Mouse (Mus musculus): ENCODE results near the gene Uqcc3.

Gene Uqcc3

DNA sequence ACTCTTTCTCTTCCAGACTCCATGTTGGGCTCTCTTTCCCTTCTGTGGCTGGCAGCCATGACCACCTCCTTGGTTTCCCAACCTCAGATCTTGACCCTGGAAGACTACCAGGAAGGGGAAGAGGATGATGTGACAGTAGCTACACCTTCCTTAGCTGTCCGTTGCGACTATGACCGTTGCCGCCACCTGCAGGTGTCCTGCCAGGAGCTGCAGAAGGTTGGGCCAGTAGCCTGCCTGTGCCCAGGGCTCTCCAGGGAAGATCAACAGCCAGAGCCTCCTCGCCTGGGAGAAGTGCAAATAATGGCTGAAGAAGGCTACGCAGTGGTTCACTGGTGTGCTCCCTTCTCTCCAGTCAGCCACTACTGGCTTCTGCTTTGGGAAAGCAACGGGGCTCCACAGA lies 29.1 kb downstream of the Uqcc3 start:
- CTCF ChIA-PET: no interaction called here

DNA sequence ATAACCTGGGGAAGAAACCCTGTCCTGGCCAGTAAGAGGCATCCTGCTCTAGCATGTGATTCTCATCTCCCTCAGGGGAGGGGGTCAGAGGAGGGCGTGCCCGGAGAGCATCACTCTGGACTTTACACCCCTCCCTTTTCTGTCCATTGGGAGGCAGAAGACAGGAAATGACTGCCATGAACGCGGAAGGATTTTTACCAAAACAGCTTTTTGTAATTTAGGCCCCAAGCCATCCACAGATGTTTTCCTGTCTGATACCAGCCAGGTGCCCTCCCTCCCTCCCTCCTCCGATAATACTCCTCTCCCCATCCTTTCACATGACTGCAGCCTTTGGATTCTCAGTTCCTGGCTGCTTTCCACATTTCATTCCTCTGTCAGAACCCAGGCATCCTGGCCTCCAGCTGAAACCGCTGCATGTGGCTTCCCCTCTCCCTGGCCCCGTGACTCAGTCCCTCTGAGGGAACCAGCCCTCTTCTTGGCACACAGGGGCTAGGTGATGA lies 30.3 kb downstream of the Uqcc3 start, which contains the start of gene Lrrn4cl:
TSS of gene Lrrn4cl (plus strand) at position 367 of the 500 bp plus-strand sequence.
- CTCF ChIA-PET: interaction anchor here (0.6 kb wide), 1 partner anchor 1101 kb away, joined by 5 read pairs; no protein-coding TSS in a partner anchor

DNA sequence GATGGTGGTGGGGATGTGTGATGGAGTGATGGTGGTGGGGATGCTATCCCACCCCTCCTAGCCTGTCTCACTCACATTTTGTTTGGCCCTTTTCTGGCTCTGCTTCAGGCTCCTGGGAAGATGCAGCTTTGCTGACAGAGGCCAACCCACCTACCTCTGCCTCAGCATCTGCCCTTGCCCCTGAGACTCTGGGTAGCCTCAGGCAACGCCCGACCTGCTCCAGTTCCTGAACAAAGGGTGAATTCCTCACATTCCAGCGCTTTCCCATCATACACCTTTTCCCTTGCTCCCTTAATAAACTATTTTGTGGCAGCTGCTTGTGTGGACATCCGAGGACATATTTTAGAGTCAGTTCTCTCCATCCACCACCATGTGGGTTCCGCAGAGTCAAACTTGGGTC lies 32.4 kb downstream of the Uqcc3 start:
- CTCF ChIA-PET: no interaction called here

- CTCF ChIA-PET: interaction anchor here (0.5 to 0.6 kb wide), 3 partner anchors 66 to 118 kb away, joined by 3 to 5 read pairs (median 3); no protein-coding TSS in a partner anchor
Observed at GRCm38 (mm10) chr19:8844371-8845129, 36.2 kb downstream of the Uqcc3 start.

- CTCF ChIA-PET: no interaction called here
Observed at GRCm38 (mm10) chr19:8842961-8843360, 37.8 kb downstream of the Uqcc3 start.

- CTCF ChIA-PET: interaction anchor here (0.5 kb wide), 1 partner anchor 155 kb away, joined by 4 read pairs; no protein-coding TSS in a partner anchor
Observed at GRCm38 (mm10) chr19:8841012-8841411, 39.7 kb downstream of the Uqcc3 start.

DNA sequence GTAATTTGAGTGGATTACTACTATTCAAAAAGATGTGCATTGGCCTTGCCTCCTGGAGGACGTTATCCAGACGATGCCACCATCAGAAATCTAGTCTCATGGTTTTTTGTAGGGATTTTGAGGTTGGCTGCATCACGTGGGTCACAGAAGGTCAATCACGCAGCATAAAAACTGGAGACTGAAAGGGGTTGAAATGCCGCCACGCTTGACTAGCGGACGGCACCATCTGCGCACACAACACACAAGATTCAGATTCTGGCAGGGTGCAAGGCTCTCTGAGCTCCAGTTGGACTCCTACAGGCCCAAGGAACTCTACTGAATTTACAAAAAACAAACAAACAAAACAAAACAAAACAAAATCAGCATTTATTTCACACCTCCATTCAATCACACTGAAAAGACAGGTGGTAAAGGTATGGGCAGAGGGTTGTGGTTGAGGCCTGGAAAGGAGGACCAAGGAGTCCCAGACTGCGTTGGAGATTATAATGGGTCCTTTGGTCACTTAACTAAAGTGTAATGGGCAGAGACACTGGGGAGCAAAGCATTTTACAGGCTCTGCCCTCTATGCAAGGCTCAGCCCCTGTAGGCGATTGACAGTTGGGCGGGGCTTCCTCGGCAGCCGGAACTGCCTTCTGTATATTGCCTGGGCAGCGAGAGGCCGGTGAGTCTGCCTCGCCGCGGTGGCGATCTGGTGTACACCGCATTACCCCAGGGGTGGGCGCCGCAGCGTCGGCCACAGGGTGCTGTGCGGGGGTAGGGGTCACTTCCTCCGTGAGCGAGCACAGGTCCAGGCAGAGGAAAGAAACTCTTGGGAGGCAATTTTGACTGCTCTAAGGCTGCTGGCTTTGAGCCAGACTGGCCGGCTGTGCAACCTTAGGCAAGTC lies 40.6 kb downstream of the Uqcc3 start:
- CTCF ChIA-PET: interaction anchor here (0.5 to 0.6 kb wide), 3 partner anchors 47 to 214 kb away, joined by 4 to 9 read pairs (median 4); no protein-coding TSS in a partner anchor

DNA sequence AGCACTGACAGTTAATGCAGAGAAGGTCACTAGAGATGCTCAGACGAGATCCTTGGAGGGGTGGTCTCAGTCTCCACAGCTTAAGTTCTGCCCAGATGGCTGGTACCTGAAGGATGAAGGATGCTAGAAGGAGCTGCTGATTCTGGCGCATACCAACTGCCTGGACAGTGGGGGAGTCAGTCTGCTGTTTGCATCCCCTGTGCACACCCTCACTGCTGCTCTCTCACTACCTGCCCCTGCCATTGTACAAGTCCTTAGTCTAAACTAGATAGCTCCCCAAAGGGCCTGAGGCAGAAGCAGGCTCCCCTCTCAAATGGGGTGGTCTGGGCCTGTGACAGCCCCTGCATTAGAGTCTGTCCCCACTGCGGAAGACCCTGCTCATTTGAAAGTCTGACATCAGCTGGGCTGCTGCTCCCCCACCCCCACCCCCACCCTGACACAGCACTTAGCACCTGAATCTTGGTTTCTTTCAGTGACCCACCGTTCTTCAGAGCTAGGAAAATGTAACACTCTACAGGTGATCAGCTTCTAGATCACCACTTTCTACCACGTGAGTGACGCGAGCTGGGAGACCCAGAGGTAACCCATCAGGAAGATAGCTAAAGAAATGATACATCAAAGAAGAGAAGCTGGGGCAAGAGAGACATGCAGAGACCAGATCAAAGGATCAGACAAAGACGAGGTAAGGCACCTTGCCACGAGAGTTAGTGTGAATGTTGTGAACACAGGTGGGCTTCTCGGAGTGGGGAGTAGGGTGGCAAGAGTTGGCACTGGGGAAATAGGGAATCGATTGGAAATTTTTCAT lies 41.4 kb downstream of the Uqcc3 start, which contains the start of gene Gng3:
TSS of gene Gng3 (minus strand) at position 92 of the 805 bp plus-strand sequence.
- CTCF ChIA-PET: interaction anchor here (0.5 to 1.0 kb wide), 6 partner anchors 21 to 215 kb away, joined by 3 to 9 read pairs (median 5); partner anchors contain the start of gene Ubxn1

DNA sequence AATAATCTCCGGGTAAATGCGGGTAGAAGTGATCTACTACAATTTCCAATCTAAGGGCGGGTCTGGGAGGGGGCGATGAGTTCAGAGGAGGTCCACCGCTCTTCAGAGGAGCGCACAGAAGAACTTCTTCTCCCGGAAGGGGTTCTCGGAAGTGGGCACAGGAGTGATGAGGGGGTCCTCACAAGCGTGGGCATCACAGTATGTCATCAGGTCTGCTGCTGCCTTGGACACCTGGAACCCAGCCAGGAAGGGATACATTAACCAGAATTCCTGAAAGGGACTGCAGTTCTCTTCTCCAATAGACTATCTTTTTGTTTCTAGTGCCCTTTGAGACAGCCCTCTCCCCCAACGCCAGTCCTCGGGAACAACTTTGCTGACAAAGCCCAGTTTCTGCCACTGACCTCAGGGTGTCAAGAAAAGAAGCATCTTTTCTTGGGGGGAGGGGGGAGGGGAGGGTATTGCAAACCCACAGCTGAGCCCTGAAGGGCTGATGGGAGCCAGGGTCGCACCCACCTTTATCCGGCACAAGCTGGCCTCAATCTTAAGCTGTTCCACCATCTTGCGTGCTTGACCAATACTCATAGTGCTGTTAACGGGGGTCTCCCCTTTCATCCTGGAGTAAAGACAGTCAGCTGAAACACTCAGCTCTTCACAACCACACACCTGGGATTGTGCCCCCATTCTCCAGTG lies 42.5 kb downstream of the Uqcc3 start:
- CTCF ChIA-PET: interaction anchor here (0.7 to 0.8 kb wide), 2 partner anchors 33 to 89 kb away, joined by 3 to 8 read pairs; partner anchors contain the start of gene Ubxn1

DNA sequence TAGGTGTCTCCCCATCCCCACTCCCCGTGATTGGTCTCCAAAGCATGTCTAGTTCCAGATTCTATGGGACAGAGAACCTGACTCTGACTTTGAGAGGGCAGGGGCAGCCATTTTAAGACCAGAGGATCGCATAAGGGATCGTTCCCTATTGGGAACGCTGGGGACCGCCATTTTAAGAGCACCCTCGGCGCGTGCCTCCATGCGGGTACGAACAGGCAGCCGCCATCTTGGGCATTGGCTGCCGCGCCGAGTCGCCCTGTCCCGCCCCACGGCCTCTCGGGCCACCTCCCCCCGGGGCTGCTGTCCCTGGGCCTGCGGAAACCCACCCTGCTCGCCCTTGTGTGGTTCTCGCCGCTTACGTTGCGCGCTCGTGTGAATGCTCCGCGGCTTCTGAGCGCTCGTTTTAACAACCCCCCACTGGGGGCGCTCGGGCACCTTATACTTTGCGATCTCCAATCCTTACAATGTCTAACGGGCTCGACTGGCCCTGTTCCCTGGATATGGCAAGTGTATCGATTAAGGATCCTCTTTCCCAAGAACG lies 43.4 kb downstream of the Uqcc3 start, which contains the start of gene Bscl2:
TSS of gene Bscl2 (plus strand) at position 217 of the 541 bp plus-strand sequence.
- CTCF ChIA-PET: no interaction called here

- CTCF ChIA-PET: interaction anchor here (0.6 kb wide), 1 partner anchor 118 kb away, joined by 9 read pairs; no protein-coding TSS in a partner anchor
Observed at GRCm38 (mm10) chr19:8836327-8836726, 44.4 kb downstream of the Uqcc3 start.

DNA sequence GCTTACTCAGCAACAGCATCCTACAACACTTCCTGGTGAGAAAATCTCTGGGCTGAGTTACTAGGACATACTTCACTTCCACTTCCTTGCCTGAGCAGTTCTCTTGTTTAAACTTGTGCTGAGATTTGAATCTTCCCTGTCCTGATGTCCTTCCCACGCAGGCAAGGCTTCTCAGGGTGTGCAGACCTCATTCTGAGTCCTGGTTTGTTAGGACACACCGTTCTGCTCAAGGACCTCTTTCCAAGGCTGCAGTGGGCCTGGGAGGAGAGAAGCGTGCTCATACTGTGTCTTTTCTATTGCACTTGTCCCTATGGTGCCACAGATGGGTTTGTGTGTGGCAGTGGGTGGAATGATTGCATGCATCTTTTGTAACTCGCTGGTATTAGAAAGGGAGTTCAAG lies 47.8 kb downstream of the Uqcc3 start:
- CTCF ChIA-PET: no interaction called here

DNA sequence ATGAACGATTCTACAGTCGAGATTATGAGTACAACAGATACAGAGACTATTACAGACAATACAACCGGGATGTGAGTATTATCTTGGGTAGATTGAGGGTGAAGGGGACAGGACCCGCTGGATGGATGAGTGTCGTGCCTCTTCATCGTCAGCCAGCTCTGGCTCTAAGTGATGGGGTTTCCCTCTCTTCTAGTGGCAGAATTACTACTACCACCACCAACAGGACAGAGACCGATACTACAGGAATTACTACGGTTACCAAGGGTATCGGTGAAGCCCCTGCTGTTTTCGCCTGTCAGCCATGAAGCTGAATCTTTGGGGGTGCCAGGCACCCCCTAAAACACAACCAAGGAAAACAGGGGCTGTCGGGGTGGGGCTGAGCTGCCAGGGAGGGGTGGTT lies 49.5 kb downstream of the Uqcc3 start:
- CTCF ChIA-PET: interaction anchor here (0.5 to 1.2 kb wide), 3 partner anchors 28 to 123 kb away, joined by 3 to 8 read pairs (median 3); no protein-coding TSS in a partner anchor

DNA sequence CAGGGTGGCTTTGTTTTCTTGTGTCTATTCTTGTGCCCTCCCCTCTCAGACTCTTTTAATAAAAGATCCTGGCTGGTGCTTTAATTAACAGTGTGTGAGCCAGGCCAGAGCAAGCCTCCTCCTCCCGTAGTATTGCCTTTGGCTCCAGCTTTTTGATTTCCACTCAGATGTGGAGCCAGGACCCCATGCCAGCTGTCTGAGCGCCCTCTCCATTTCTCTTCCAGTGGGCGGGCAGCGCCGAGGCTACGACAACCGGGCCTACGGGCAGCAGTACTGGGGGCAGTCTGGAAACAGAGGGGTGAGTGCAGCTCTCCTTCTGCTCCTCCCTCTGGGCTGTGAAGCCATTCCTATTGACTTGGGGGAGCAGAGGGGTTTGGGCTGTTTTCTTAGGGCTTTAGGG lies 50.1 kb downstream of the Uqcc3 start:
- CTCF ChIA-PET: interaction anchor here (0.5 to 1.2 kb wide), 2 partner anchors 28 to 40 kb away, joined by 3 read pairs; no protein-coding TSS in a partner anchor

Measured in spleen, embryonic (tissue).